Mouse (Mus musculus) embryonic fibroblast, embryonic 13.5 days (primary cell): ENCODE data around the gene Bag6.

Experiments
- CTCF ChIP-seq: IDR thresholded peaks from 2 replicates; pipeline ENCODE4 v1.5.1; 2011; ENCODE audit warnings: mild to moderate bottlenecking, control low read depth, low read length, moderate library complexity, borderline replicate concordance; ENCODE audit not compliant: insufficient read depth
- POLR2A ChIP-seq: IDR thresholded peaks from 2 replicates; pipeline ENCODE4 v1.6.1; 2011; ENCODE audit warnings: low read depth, mild to moderate bottlenecking, control low read depth, low read length, moderate library complexity

DNA sequence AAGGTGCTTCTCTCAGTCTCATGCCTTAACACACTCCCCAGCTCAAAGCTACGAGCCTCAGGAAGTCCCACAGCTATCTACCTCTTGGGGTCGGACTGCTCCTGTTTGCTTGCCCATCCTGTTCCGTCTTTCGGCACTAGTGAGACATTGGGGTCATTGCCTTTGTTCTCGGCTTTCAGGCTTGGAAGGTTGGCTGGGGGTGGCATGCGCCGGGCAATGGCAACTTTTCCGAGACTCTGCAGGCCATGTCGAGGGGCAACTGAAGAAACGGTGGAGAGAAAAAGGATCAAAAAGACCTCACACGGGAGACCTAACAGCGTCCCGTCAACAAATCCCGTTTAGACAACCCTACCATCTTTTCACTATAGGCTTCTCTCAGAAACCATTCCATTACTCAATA is 27.1 kb downstream of the Bag6 start:
- TF ChIP-seq CTCF (no peak), POLR2A (no peak)
